Mouse (Mus musculus): Measurements from ENCODE around the gene Fgf12.

Gene Fgf12

DNA sequence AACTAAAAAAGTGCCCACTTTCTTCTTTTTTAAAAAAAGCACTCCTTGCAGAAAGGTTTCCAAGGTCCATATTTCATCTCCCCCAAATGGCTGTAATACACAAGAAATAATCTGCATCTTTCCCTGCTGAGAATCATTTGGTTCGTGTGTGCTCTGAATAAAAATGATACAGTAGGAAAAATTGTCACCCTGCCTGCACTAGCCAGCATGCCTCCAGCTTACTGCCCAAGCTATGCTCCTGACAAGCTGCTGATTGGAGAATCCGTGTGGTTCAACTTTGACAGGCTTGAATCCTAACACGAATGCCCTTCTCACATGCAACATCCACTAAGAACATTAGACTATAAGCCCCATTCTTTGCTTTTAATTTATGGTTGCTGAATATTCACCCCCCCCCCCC, 102.3 kb downstream of the Fgf12 start:
- TF ChIP-seq GATA4 (IDR thresholded peaks at IDR 0.05; ENCODE audit: insufficient replicate concordance, low read length): no peak

DNA sequence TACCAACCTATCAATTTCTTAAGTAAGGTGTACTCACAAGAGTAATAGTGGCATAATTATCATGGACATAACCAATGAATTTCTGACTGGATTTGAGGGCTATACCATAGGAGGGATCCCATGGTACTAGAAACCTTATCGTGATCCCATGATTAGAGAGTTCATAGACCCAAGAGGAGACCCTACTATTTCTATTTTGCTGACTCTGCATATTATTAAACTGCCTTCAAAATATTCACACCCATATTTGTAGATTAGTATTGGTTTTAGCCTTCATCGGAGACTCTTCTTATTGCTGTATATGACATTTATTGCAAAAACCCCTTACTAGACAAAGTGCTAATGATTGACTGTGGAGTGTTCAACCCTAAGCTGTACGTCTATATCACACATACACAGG, 107.8 kb downstream of the Fgf12 start:
- no peak for TF ChIP-seq GATA4 (IDR thresholded peaks at IDR 0.05; ENCODE audit: insufficient replicate concordance, low read length)

DNA sequence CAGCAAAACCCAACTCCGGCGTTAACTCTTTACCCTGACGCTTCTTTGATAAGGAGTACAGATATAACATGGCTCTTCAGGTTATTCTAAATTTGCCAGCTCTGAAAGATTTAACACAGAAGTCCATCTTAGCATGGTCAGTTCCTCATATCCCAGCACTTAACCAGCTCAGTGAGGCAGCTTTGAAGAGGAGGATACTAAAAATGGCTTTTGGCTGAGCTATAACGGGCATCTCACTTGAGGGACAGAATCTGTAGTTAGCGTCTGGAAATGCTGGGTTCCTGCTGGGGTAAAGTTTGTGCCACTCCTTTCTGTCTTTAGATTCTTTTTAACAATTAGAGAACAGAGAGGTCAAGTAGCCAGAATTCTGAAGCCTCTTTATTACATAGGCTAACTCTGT, 121.1 kb downstream of the Fgf12 start:
- no peak for TF ChIP-seq GATA4 (IDR thresholded peaks at IDR 0.05; ENCODE audit: insufficient replicate concordance, low read length)

DNA sequence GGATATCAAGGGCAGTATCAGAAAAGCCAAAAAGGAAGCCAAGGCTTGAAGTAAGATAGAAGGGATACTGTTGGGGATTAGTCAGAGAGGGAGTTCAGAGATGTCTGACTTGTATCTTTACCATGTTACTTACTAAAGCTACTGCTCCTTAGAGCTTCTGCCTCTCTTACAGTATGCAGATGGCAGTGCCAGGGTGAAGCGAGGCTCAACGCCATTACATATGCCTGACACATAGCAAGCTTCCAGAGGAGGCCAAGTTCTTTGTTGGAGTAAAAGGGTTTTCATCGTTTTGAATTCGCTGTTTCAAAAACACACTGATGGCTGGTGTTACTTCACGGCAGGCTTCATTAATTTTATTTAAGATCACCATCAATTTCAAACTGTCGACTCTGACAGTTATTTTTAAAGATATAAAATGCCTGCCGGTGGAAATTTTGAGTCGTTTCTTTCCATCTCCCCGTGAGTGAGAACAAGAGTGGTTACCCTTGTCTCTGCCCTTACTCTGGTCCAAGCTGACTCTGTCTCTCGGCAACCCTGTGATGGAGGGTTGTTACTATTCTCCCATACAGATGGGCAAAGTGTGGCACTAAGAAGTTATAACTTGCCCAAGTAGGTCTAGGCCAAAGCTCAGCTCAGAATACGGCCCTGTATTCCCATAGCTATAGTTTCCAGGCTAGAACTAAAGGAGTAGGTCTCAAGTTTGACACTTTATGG, 121.9 kb downstream of the Fgf12 start:
- no peak for TF ChIP-seq GATA4 (IDR thresholded peaks at IDR 0.05; ENCODE audit: insufficient replicate concordance, low read length)

DNA sequence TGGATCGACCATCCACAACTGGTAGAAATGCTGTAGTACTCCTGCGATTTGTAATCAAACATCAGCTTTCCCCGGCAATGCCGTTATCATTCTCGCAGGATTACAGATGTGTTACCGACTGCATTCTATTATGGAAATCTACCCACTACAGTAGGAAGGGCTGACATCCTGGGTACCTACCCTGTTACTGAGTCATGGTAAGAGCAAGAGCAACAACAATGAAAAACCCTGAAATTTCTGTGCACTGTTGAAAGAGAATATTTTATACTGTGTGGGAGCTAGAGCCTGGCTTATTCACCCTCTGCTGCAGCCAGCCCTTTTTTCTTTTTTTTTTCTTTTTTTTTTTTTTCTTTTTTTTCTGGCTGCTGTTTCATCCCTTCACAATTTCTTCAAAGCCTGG, 126.6 kb downstream of the Fgf12 start:
- TF ChIP-seq GATA4 (IDR thresholded peaks at IDR 0.05; ENCODE audit: insufficient replicate concordance, low read length): no peak

DNA sequence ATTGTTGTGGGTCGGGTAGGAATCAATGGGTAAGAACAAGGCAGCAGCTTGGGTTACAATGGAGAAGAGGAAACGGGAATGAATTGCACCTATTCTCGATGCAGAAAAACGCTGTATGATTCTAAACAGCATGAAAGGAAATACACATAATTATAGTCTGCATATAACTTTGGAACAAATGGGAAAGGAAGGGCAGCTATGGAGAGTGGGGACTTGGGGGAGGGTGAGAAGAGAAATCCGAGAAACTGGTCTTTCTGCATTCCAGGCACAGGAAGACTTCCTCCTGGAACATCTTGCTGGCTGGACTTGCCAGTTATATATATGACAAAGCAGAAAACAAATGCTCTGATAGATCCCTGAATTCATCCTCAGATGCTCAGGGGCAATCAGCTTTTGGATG, 127.2 kb downstream of the Fgf12 start:
- TF ChIP-seq GATA4 (IDR thresholded peaks at IDR 0.05; ENCODE audit: insufficient replicate concordance, low read length): no peak

DNA sequence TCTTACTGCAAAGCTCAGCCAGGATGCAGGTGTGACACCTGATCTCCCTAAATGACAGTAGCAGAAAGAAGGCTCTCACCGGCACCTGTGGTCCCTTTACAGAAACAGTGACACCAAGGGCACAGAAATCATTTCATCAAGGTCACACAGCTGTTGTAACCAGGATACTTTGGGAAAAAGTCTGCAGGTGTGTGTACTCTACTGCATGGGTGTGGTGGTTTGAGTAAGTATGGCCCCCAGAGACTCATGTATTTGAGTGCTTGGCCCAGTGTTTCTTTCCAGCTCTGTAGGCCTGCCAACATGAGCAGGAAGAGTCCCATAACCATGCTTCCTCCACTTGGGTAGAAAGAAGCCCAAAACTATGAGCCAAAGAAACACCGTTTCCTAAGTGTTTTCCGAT, 138.5 kb downstream of the Fgf12 start:
- TF ChIP-seq GATA4 (IDR thresholded peaks at IDR 0.05; ENCODE audit: insufficient replicate concordance, low read length): no peak

DNA sequence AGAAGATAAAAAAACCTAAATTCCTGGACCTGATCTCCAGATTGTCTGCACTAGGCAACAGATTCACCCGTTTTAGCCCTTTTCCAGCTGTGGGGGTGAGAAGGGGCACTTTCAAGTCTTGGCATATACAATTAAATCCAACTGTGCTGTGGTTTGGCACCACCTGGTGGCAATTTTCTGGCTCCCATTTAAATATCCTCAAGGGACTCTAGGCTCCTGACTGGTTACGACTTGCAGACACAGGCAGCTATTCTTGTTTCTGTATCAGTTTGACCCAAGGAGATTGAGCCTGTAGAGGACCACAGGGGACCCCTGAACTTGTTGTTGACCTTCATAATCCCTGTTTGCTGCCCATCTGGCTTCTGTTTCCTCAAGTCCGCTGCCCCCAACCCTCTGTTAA, 141.9 kb downstream of the Fgf12 start:
- no peak for TF ChIP-seq GATA4 (IDR thresholded peaks at IDR 0.05; ENCODE audit: insufficient replicate concordance, low read length)

DNA sequence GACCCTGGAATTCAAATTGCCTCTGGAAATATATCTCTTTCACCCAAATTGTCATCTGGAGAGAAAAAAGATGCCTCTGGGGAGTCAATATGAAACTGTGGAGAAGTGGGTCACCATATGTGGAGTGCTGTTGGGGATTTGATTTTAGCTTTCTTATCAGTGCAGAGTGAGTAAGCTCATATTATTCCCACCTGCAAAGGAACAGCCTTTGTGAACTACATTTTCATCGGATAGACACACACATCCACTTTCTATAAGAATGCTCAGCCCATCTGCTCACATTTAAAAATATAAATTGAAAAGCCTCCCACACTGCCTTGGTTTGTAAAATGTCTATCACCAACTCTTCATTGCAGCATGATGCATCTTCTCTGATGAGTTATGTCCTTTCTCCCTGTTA, 149.7 kb downstream of the Fgf12 start:
- no peak for TF ChIP-seq GATA4 (IDR thresholded peaks at IDR 0.05; ENCODE audit: insufficient replicate concordance, low read length)

DNA sequence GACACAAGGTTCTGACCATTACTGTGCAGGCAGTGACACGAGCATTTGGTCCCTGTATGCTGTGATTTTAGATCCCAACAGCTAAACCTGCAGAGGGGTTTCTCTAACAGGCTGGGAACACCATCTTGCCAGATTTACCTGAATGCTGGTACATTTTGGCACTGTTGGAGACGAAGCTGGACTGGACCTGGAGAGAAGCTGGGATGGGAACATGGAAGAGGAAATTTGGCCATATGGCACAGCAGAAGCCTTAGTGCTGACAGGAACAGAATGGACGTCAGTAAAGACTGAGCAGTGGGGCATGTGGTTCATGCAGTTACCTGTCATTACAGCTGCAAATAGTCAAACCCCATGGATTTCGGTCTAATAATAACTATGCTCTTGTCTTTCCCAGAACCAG, 151.1 kb downstream of the Fgf12 start:
- no peak for TF ChIP-seq GATA4 (IDR thresholded peaks at IDR 0.05; ENCODE audit: insufficient replicate concordance, low read length)

DNA sequence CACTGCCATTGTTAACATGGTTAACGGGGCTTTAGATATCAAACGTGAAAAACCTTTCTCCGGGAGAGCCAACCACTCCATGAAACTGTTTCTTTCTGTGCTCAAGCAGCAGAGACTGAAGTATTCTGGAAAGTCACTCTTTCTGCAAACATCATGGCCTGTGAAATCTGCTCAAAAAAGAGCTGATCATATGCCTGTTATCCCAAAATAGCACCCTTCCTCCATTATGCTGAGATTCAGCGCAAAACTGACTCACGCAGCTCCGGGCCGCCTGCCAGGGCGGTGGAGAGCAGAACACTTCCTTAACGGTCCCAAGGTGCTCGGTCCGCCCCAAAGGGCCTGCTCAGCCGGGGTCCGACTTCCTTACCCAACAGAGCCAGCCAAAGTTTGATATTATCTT, 156.8 kb downstream of the Fgf12 start:
- TF ChIP-seq GATA4 (IDR thresholded peaks at IDR 0.05; ENCODE audit: insufficient replicate concordance, low read length): no peak

DNA sequence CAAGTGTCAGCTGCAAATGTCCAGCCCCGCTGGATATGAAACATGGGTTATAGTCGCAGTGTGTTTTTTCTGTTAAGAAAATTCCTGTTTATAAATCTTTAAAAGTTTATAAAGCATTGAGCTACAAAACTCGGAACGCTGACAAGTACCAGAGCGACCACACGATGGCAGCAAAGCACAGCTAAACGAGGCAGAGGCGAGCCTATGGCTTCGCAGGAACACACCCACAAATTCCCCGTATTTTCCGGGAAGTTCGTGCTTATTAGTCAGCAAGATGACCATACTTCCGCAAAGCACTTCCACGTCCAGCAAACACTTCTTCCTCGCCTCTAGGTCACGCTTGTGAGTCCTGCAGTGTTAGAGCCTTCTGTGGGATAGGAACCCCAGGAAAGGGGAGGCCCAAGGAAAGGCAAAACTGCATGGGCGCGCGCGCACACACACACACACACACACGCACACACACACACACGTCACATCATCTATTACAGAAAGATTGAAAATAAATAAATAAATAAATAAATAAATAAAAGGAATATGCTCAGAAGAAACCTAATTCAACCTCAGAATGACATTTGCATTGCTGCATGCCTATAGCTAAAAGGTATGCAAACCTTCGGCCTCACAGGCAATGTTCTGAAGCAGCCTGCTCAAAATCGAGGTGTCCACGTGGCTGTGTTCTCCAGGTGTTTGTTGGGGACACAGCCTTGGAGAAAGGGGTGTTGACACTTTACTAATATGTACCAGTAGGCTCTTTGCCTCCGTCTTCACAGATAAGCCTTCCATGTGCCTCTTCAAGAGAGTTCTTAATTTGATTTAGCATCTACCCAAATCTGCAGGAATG, 159.6 kb downstream of the Fgf12 start:
- TF ChIP-seq GATA4 (IDR thresholded peaks at IDR 0.05; ENCODE audit: insufficient replicate concordance, low read length): no peak

DNA sequence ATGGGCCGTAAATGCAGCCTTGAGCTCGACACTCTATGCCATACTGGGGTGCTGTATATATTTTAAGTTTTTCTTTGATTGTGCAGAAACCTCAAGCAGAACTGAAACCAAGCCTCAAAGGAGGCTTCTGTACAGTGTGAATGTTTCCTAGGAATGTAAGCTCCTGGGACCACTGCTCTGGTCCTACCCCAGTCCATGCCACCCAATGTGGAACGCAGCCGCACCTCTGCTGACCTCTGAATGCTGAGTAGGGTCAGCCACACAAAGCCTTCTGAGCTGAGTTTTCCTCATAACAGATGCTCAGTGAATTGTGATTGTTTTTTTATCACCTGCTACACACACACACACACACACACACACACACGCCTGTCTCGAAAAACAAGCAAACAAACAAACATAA, 160.4 kb downstream of the Fgf12 start:
- no peak for TF ChIP-seq GATA4 (IDR thresholded peaks at IDR 0.05; ENCODE audit: insufficient replicate concordance, low read length)

DNA sequence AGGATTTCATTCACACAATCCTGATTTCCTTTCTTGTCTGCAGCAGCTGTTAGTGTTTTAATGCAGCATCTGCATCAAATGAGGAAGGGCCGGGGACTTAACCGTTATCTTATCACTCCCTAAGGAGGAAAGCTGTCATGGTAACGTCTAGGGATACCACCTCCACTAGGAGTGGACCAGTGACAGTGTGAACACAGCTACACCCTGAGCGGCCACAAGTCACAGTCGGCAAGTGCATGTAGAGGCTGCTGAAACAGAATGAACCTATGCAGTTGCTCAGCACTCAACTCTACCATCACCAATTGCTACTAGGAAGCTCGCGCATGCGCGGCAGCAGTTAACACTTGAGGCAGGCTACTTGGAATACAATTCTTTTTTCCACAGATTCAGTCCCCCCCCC, 161.3 kb downstream of the Fgf12 start:
- no peak for TF ChIP-seq GATA4 (IDR thresholded peaks at IDR 0.05; ENCODE audit: insufficient replicate concordance, low read length)

DNA sequence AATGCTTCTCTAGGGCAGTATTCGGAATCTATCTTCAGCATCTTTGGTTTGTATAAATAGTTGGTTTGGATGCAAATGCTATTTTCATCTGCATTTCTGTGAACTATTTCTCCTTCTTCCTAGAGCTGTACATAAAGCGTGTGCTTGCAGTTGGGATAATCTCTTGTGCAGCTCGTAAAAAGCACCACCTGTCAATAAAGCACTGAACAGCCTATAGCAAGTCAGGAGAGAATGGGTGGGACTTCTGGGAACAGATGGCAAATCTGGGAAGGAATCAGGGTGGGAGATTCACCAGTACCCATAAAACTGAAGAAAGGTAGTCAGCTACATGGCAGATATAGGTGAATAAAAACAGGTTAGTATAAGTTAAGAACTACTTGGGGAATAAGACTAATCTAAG, 180.7 kb downstream of the Fgf12 start:
- TF ChIP-seq GATA4 (IDR thresholded peaks at IDR 0.05; ENCODE audit: insufficient replicate concordance, low read length): no peak

DNA sequence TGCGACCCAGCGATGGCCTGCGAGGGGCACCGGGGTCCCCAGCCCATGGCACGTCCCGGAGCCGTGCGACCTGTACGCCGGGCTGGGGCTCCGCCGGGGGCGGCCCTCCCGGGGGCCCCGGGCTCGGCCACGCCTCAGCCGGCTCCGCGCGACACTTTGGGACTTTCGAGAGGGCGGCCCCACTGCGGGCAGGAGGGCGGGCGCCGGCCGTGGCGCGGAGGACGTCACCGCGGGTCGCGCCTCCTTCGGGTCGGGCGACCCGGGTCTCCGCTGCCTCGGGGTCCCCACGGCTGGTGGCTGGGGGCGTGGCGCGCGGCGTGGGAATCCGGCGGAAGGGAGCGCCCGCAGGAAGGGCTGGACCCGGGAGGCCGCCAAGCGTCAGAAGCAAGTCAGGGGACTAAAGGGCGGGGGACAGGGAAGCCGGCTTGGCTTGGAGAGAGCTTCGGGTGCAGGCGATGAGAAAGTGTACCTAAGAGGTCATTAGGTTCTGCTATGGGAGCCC, 188.1 kb downstream of the Fgf12 start:
- no peak for TF ChIP-seq GATA4 (IDR thresholded peaks at IDR 0.05; ENCODE audit: insufficient replicate concordance, low read length)

Data from liver, adult (tissue).